In genomic region chr5:74194027-74194840, GRCm38 (mm10) we compare ENCODE assay signal across 8 mouse cellular contexts. TPM values are rescaled to one million over a fixed set of nuclear protein-coding genes. Genes with fewer than 3 reads are reported as not detected.
DNase-seq lines count a peak whose midpoint lies in the region; ATAC-seq and TF ChIP-seq lines count a peak whose summit lies in the region.

No protein-coding gene starts in this region.

- H3K36me3 ChIP-seq in limb, embryonic 11.5 days (ENCODE audit: control insufficient read depth, insufficient read depth, low read length) = peaks cover 12% of the 10 kb centered on the region

- 64% methylated on average over 16 of the region's 16 CpGs for WGBS in cerebellum, adult 2 months
- 17% methylated on average over 16 of the region's 16 CpGs for WGBS in limb, embryonic 11.5 days
- WGBS in olfactory bulb, adult 2 months = 35% methylated on average over 16 of the region's 16 CpGs

- ATAC-seq in limb, embryonic 11.5 days (ENCODE audit: insufficient number of reproducible peaks, low FRiP score, low TSS enrichment, low read depth) = peak; percentile 12; the same call in 1 of the 2 replicates

- H3K27me3 ChIP-seq in cerebellum, adult 2 months (ENCODE audit: control insufficient read depth, insufficient read depth, low read length) = no peaks in the 10 kb centered on the region
- H3K27me3 ChIP-seq in limb, embryonic 11.5 days (ENCODE audit: control insufficient read depth, insufficient read depth, low read length) = no peaks in the 10 kb centered on the region

- H3K9me3 ChIP-seq in limb, embryonic 11.5 days (ENCODE audit: control insufficient read depth, low read length) = no peaks in the 10 kb centered on the region

- H3K27ac ChIP-seq in cerebellum, adult 2 months (ENCODE audit: insufficient read depth, low read length) = no peak overlapping the region
- H3K27ac ChIP-seq in limb, embryonic 11.5 days (replicated peaks; ENCODE audit: low read depth, low read length) = peak overlapping the region; percentile 60
- peak overlapping the region; percentile 95 for H3K27ac ChIP-seq in olfactory bulb, adult 2 months (ENCODE audit: insufficient read depth, low read depth, low read length)

- H3K4me3 ChIP-seq in cerebellum, adult 2 months (replicated peaks; ENCODE audit: insufficient read depth, low read depth, low read length) = peak overlapping the region; percentile 52
- H3K4me3 ChIP-seq in limb, embryonic 11.5 days (ENCODE audit: low read depth, low read length) = peak overlapping the region; percentile 87
- H3K4me3 ChIP-seq in olfactory bulb, adult 2 months (ENCODE audit: insufficient read depth, low read depth, low read length) = peak overlapping the region; percentile 66

- peak overlapping the region; percentile 92 for H3K4me2 ChIP-seq in limb, embryonic 11.5 days (ENCODE audit: low read depth, severe bottlenecking)

- H3K9ac ChIP-seq in limb, embryonic 11.5 days (ENCODE audit: low read length) = peak overlapping the region; percentile 94

- DNase-seq in cerebellum, adult 2 months = peak; percentile 16 to 23
- DNase-seq in cerebellum, adult 8-10 months = no peak
- peak; percentile 20 for DNase-seq in thymus, postnatal 0 days (ENCODE audit: low spot score)
- no peak for DNase-seq in thymus, postnatal 36 days
- DNase-seq in limb, embryonic 11.5 days (ENCODE audit: low spot score) = peak; percentile 63
- DNase-seq in left cerebral cortex, postnatal 14 days (ENCODE audit: low spot score in 2 of 2) = no peak
- DNase-seq in layer of hippocampus, adult 18-20 months (ENCODE audit: low spot score in 2 of 2) = no peak

- intact Hi-C loops in left cerebral cortex, postnatal 14 days (cut with DNase I) = loop anchor here (10.0 kb wide), 1 partner anchor 339 kb away; no protein-coding TSS in a partner anchor

- no peak for TF ChIP-seq POLR2A in cerebellum, adult 2 months (IDR thresholded peaks at IDR 0.05; ENCODE audit: borderline replicate concordance, insufficient read depth, low read length)
- no peak for TF ChIP-seq POLR2A in olfactory bulb, adult 2 months (IDR thresholded peaks at IDR 0.05; ENCODE audit: insufficient read depth, low read depth, low read length)

- no peak for TF ChIP-seq CTCF in cerebellum, adult 2 months (IDR thresholded peaks at IDR 0.05; ENCODE audit: borderline replicate concordance, insufficient read depth, low read depth, low read length)
- no peak for TF ChIP-seq CTCF in olfactory bulb, adult 2 months (IDR thresholded peaks at IDR 0.05; ENCODE audit: insufficient read depth, low read depth, low read length)

- H3K4me1 ChIP-seq in cerebellum, adult 2 months (ENCODE audit: control insufficient read depth, insufficient read depth, low read length) = no peaks in the 10 kb centered on the region; the same call in 1 of the 2 replicates
- H3K4me1 ChIP-seq in limb, embryonic 11.5 days (ENCODE audit: control insufficient read depth, insufficient read depth, low read length) = peaks cover 42% of the 10 kb centered on the region
- H3K4me1 ChIP-seq in olfactory bulb, adult 2 months (ENCODE audit: control insufficient read depth, insufficient read depth, low read length) = peaks cover 30% of the 10 kb centered on the region

RNA-seq across cellular contexts. Expression of gene Rasl11b, which starts 0.9 kb away (rescaled TPM):
- 40.7 and 44.3 TPM in 2 replicates for polyA plus RNA-seq in cerebellum, adult 2 months (2012; rRNA removed)
- 26.8 and 28.6 TPM in 2 replicates for polyA plus RNA-seq in thymus, postnatal 0 days (2015; fragmentation: Nextera tagmentation; extraction: Ambion mirVana)
- 112 and 118 TPM in 2 replicates for polyA plus RNA-seq in limb, embryonic 11.5 days (2014; fragmentation: Nextera tagmentation; extraction: Ambion mirVana)
- polyA plus RNA-seq in olfactory bulb, adult 2 months (2012; ENCODE audit: insufficient read depth, insufficient read length, low replicate concordance, missing spikeins) = not detected in 2 replicates
- 100 to 1,000 TPM in 1 of 2 experiments, 10 to 100 TPM in 1; 97.1 to 110 TPM for total RNA-seq in left cerebral cortex, postnatal 14 days (2021)
- total RNA-seq in layer of hippocampus, adult 18-20 months (2021) = 10 to 100 TPM; 67.4 to 83.8 TPM

Comparison
In these comparisons a context has a peak if more than half of its experiments do, and no peak if none do; other contexts are left out.
1. DNase-seq: peak in cerebellum, adult 2 months (2 of 2), thymus, postnatal 0 days (single experiment) and limb, embryonic 11.5 days (single experiment); none in cerebellum, adult 8-10 months (single experiment), thymus, postnatal 36 days (0 of 2), left cerebral cortex, postnatal 14 days (0 of 2) and layer of hippocampus, adult 18-20 months (0 of 2).
2. Peak in every context shown above with its lines, with median percentiles within 50 percentile points of each other: H3K4me3 ChIP-seq.